Mouse (Mus musculus) cerebellum, adult 2 months (tissue): ENCODE results near the gene Slc47a1.

Source experiments
- CTCF ChIP-seq: fragments of 200-500 bp; IDR thresholded peaks from 2 replicates; pipeline ENCODE4 v1.5.1; 2011; ENCODE audit warnings: low read depth, mild to moderate bottlenecking, control low read depth, low read length, moderate library complexity, borderline replicate concordance; ENCODE audit not compliant: insufficient read depth
- POLR2A ChIP-seq: fragments of 200-500 bp; IDR thresholded peaks from 2 replicates; pipeline ENCODE4 v1.6.1; 2011; ENCODE audit warnings: low read length, control low read depth, borderline replicate concordance; ENCODE audit not compliant: insufficient read depth

DNA sequence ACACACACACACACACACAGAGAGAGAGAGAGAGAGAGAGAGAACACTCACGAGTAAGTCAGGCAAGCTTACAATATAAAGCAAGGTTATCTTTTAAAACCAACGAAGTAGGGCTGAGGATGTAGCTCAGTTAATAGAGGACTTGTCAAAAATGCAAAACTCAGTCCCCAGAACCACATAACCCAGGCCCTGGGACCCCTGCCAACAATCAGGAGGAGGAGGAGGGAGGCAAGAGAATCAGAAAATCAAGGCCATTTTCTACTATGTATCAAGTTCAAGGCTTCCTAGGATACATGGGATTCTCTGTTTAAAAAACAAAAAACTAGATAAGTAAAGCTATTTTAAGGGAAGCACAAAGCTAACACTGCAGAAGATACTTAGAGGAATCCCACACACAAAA, 61.3 kb downstream of the Slc47a1 start:
- no peak for TF ChIP-seq POLR2A
- TF ChIP-seq CTCF = no peak
